Mouse (Mus musculus): Measurements from ENCODE around the gene Msl1.

The Msl1 gene

GRCm38 (mm10) chr11:98763502-98763861 lies 31.8 kb upstream of the Msl1 start:
- in situ Hi-C loops (cut with MboI, MseI): loop anchor here (5.0 kb wide), 1 partner anchor 61 kb away; the partner anchor contains the start of gene Csf3

GRCm38 (mm10) chr11:98764091-98764490 lies 31.2 kb upstream of the Msl1 start:
- in situ Hi-C loops (cut with MboI, MseI): loop anchor here (5.0 kb wide), 1 partner anchor 62 kb away; the partner anchor contains the start of gene Csf3

DNA sequence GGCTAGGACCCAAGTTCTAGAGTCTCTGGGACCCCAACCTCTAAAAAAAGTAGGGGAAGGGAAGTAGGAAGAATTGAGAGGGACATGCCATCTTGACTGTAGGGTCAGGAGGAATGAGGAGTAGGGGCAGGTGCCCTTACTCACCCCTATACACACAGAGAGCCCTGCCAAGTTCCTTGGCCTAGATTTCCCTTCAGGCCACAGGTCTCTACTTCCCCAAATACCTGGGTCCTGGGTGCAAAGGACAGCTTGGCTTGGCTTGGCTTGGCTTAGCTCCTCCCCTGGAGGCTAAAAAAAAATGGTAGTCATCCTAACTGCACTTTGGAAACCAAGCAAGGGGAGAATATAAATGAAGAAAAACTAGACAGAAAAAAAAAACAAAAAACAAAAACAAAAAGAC lies 30.6 kb upstream of the Msl1 start:
- in situ Hi-C loops (cut with MboI, MseI): loop anchor here (5.0 kb wide), 1 partner anchor 62 kb away; the partner anchor contains the start of gene Csf3

DNA sequence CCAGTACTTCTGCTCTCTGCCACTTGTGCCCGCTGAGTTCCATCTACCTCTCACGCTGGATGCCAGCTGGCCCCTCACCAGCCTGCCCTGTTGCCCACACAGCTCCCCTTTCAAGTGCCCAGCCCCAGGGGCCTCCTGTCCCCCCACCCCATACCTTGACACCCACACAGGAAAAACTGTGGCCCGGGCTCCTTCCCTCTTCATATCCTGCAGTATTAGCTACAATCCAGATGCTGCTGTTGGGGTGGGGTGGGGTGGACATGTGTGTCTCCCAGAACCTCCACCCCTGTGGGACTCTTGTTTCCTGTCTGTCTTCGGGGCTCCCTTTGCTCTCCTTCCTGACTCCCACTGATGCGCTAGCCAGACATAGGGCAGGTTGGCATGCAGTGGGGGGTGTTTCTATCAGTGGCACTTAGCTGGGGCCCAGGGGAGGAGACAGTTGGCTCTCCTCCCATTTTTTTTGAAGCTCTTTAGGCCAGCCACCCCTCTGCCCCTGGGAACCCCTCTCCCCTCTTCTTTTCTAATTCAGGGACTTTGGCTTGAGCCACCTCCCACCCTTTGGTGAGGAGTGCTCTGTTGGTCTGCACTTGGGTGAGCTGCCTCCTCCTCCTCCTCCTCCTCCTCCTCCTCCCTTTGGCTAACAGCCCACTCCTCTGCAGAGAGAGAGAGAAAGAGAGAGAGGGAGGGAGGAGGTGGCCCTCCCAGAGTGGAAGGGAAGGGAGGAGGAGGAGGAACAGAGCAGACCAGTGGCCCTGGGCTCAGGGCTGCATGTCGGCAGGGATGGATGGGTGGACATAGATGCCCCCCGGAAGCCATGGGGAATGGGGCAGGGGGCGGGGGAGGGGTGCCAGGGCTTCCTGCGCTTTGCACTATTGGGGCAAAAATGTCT lies 29.7 kb upstream of the Msl1 start:
- in situ Hi-C loops (cut with MboI, MseI): no loop called here

- in situ Hi-C loops (cut with MboI, MseI): no loop called here
Observed at GRCm38 (mm10) chr11:98766346-98766745, 29.0 kb upstream of the Msl1 start.

DNA sequence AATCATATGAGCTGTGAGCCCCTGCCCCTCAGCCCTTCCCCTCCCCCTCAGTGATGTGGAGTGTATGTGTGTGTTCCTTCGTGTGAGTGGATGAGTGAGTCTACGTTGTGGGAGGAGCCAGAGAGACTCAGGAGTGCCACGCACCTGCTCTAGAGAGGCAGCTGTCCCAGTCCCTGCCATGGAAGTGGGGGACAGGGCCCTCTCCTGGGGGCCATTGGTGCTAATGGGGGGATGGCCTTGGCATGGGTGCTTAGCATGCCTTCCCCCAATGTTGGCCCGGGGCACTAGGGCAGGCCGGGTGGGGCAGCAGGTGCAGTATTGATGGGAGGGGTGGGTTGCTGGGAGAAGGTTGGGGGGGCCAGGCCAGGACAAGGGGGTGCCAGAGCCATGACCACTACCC lies 28.5 kb upstream of the Msl1 start:
- in situ Hi-C loops (cut with MboI, MseI): no loop called here

- in situ Hi-C loops (cut with MboI, MseI): no loop called here
Observed at GRCm38 (mm10) chr11:98767276-98767675, 28.0 kb upstream of the Msl1 start.

DNA sequence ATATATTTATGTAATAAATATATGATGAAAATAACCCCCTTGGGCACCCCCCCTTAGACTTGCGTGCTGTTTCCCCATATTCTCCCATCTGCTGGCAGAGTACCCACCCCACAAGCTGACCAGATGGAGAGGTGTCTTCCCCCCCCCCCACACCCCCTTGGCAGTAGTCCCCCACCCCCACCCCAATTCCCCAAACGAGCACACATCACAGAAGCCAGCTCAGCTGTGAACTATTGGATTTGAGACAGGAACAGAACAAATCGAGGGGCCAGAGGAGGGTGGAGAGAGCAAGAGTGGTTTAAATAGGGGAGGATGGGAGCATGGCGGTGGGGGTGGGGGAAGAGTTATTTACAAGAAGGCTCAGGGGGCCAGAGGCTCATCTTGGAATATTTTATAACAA lies 27.6 kb upstream of the Msl1 start:
- in situ Hi-C loops (cut with MboI, MseI): no loop called here

GRCm38 (mm10) chr11:98768127-98769006 lies 26.9 kb upstream of the Msl1 start:
- in situ Hi-C loops (cut with MboI, MseI): no loop called here

DNA sequence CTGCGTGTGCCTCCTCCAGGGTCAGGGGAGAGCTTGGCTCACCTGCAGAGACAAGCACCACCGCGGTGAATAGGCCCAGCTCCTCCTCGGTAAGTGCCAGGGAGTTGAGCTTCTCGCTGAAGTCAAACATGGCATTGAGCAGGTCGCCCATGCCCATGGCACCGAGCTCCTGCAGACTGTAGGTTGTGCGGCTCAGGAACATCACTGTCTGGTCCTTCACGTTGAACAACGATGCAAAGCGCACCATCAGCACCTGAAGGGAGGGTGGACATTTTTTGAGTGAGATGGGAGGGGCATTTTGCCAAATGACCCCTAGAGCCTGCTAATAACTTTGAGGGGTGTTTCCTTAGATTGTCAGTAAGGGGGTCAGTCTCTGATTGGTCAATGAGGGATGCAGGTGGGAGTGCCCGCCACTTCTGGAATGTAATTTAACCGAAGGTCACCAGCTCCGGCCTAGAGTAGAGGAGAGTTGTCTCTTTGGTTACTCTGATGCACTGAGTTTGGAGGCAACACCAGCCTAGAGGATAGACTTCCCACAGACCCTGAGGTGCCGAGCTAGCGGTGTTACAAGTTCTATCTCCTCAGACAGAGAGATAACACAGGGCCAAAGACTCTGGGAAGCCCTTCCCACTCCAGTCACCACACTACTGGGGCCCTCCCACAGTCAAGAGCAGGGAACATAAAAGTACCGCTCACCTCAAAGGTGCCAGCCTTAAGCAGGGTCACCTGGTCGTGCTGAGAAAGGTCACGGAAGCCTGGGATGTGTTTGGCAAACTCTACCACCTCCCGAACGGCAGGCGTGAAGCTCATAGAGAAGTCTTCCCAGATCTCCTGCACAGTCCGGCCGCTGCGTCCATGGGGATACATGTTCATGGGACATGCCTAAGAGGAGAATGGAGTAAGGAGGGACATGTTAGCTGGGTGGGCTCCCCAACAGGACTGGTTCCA lies 26.0 kb upstream of the Msl1 start:
- in situ Hi-C loops (cut with MboI, MseI): no loop called here

GRCm38 (mm10) chr11:98770096-98770975 lies 25.0 kb upstream of the Msl1 start:
- in situ Hi-C loops (cut with MboI, MseI): no loop called here

- in situ Hi-C loops (cut with MboI, MseI): no loop called here
Observed at GRCm38 (mm10) chr11:98771131-98771530, 24.2 kb upstream of the Msl1 start.

- in situ Hi-C loops (cut with MboI, MseI): no loop called here
Observed at GRCm38 (mm10) chr11:98771844-98772525, 23.3 kb upstream of the Msl1 start.

DNA sequence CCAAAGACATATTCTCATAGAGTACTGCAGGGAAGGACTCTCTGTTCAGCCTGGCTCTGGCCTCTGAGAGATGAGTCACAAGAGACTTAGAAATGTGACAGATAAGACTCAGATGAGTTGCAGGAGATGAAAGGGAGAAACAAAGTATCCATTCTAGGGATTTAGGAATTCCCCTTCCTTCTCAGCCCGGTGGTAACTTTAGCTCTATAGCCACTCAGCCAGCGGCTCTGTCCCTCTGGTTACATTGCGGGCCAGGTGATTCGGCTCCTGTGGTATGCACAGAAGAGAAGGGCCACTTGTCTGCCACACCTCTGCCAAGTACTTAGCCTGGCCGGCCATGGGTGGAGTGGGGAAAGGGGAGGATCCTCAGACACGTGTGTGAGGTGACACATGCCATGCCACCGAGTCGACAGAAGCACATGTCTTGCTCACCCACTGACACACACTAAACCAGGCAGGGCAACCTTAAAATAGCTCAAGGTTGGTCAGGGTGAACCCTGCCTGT lies 22.6 kb upstream of the Msl1 start:
- in situ Hi-C loops (cut with MboI, MseI): no loop called here

DNA sequence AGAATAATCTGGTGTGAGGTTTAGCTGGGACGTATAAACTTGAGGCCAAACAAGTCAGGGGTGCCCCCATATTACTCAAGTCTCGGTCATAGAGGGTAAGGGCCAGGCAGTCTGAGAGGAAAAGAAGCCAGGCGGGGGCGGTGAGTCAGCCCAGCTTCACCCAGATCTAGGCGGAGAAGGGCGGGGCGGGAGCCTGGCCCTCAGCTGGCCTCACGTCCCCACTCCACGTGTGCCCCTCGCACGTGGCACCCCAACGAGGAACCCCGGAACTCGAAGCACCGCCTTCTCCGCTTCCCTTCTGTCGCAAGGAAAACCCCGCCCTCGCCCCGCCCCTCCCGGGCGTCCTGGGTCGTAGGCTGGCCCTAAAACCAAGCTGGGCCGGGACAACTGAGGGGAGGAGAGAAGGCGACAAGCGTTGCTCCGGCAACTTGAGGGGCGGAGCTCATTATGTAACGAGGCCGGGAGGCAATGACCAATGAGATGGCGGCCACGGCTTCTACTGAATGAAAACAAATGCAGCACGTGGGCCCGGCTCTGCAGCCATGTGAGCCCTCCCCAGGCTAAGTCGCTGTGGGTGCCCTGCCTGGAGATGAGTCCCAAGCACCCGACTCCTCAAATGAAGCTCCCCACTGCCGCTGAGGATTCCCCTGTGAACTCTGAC lies 21.6 kb upstream of the Msl1 start:
- in situ Hi-C loops (cut with MboI, MseI): no loop called here

- in situ Hi-C loops (cut with MboI, MseI): no loop called here
Observed at GRCm38 (mm10) chr11:98774582-98775347, 20.6 kb upstream of the Msl1 start, which contains the start of gene Nr1d1. Gene Nr1d1, minus strand, starts transcription at chr11:98775333.

DNA sequence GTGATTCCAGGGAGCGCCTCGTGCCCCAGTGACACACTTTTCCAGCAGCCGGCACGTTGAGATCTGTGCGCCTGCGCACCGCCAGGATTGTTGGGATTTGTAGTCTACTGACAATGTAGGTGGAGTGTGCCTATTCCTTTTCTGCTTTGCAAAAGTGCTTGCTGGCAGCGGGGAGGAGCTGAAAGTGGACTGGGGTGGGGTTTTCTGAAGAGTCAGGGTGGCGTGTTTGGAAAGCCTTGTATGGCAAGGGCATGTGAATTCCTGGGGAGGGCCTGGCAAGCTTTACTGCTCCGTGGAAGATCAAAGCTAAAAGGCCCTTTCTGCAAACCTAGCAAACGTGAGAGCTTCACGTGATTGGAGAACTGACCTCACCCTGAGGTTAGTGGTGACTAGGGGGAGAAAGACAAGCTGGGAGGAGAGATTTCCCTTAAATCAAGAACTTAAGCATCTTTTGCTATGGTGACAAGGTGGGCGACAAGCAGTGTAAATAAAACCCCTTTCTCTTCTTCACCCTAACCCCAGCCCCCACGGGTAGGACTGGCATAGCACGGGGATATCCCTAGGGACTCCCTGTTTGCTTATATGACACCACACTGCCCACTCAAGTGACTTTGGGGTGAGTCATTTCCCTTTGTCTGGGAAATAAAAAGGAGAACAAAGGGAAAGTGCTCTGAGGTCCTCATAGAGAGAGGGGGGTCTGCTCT lies 19.8 kb upstream of the Msl1 start:
- in situ Hi-C loops (cut with MboI, MseI): no loop called here
